Mouse (Mus musculus): Measurements from ENCODE around the gene Tmem151b.

The Tmem151b gene

GRCm38 (mm10) chr17:45515204-45515726, 34.2 kb downstream of the Tmem151b start:
- DNase-seq (ENCODE audit: low read depth in 1 of 2, low spot score in 2 of 2): no peak

GRCm38 (mm10) chr17:45511757-45512156, 37.7 kb downstream of the Tmem151b start:
- DNase-seq (ENCODE audit: low read depth in 1 of 2, low spot score in 2 of 2): no peak

- DNase-seq (ENCODE audit: low read depth in 1 of 2, low spot score in 2 of 2): no peak
Observed at GRCm38 (mm10) chr17:45510871-45511270, 38.6 kb downstream of the Tmem151b start.

- peak; percentile 74 to 89 for DNase-seq (ENCODE audit: low read depth in 1 of 2, low spot score in 2 of 2)
Observed at GRCm38 (mm10) chr17:45506700-45507189, 42.7 kb downstream of the Tmem151b start, which contains the start of gene Aars2. Gene Aars2, plus strand, starts transcription at chr17:45506841.

GRCm38 (mm10) chr17:45505941-45506465, 43.5 kb downstream of the Tmem151b start:
- DNase-seq (ENCODE audit: low read depth in 1 of 2, low spot score in 2 of 2): no peak

GRCm38 (mm10) chr17:45503301-45503973, 46.0 kb downstream of the Tmem151b start:
- no peak for DNase-seq (ENCODE audit: low read depth in 1 of 2, low spot score in 2 of 2)

- no peak for DNase-seq (ENCODE audit: low read depth in 1 of 2, low spot score in 2 of 2)
Observed at GRCm38 (mm10) chr17:45502324-45502723, 47.2 kb downstream of the Tmem151b start.

GRCm38 (mm10) chr17:45500981-45501380, 48.5 kb downstream of the Tmem151b start:
- DNase-seq (ENCODE audit: low read depth in 1 of 2, low spot score in 2 of 2): no peak

GRCm38 (mm10) chr17:45499516-45499915, 50.0 kb downstream of the Tmem151b start:
- no peak for DNase-seq (ENCODE audit: low read depth in 1 of 2, low spot score in 2 of 2)

- no peak for DNase-seq (ENCODE audit: low read depth in 1 of 2, low spot score in 2 of 2)
Observed at GRCm38 (mm10) chr17:45498397-45498796, 51.1 kb downstream of the Tmem151b start.

GRCm38 (mm10) chr17:45495398-45495797, 54.1 kb downstream of the Tmem151b start:
- DNase-seq (ENCODE audit: low read depth in 1 of 2, low spot score in 2 of 2): no peak

Measured in monocyte, adult 2 months (primary cell).